22 mouse cellular contexts compared by ENCODE assay signal in genomic region chr4:118243298-118243697, GRCm38 (mm10). TPM values are rescaled to one million over a fixed set of nuclear protein-coding genes. Genes with fewer than 3 reads are reported as not detected.
DNase-seq lines count a peak whose midpoint lies in the region; ATAC-seq and TF ChIP-seq lines count a peak whose summit lies in the region.
"Had no signal": no experiment of that assay in that cellular context is flagged by ENCODE, and none has a peak within 500 bp of the region (broad histone marks: within the 10 kb centered on the region; RNA-seq: fewer than 3 reads in every experiment).

No protein-coding gene starts in this region.

- no peaks in the 10 kb centered on the region for H3K9me3 ChIP-seq in hindbrain, embryonic 11.5 days (ENCODE audit: control insufficient read depth, low read length)
- no peaks in the 10 kb centered on the region for H3K9me3 ChIP-seq in hindbrain, embryonic 16.5 days (ENCODE audit: control insufficient read depth, low read length)
- no peaks in the 10 kb centered on the region for H3K9me3 ChIP-seq in midbrain, embryonic 13.5 days
- H3K9me3 ChIP-seq in midbrain, postnatal 0 days (ENCODE audit: low read length) = no peaks in the 10 kb centered on the region
- H3K9me3 ChIP-seq in embryonic facial prominence, embryonic 15.5 days (replicated peaks) = no peaks in the 10 kb centered on the region
- no peaks in the 10 kb centered on the region for H3K9me3 ChIP-seq in hindbrain, embryonic 15.5 days
- H3K9me3 ChIP-seq: intestine, embryonic 15.5 days had no signal

- 90% methylated on average over 11 of the region's 11 CpGs for WGBS in hindbrain, embryonic 11.5 days
- WGBS in hindbrain, embryonic 16.5 days = 74% methylated on average over 11 of the region's 11 CpGs
- WGBS in midbrain, embryonic 13.5 days = 81% methylated on average over 11 of the region's 11 CpGs
- WGBS in midbrain, postnatal 0 days = 67% methylated on average over 11 of the region's 11 CpGs
- 67% methylated on average over 11 of the region's 11 CpGs for WGBS in embryonic facial prominence, embryonic 15.5 days
- WGBS in hindbrain, embryonic 15.5 days = 68% methylated on average over 11 of the region's 11 CpGs

- H3K27me3 ChIP-seq in hindbrain, embryonic 11.5 days (ENCODE audit: control insufficient read depth, insufficient read depth, low read length) = no peaks in the 10 kb centered on the region
- no peaks in the 10 kb centered on the region for H3K27me3 ChIP-seq in hindbrain, embryonic 16.5 days (replicated peaks; ENCODE audit: control insufficient read depth, insufficient read depth, low read length)
- H3K27me3 ChIP-seq in midbrain, embryonic 13.5 days = no peaks in the 10 kb centered on the region
- H3K27me3 ChIP-seq in midbrain, postnatal 0 days (ENCODE audit: insufficient read depth, low read length) = no peaks in the 10 kb centered on the region
- no peaks in the 10 kb centered on the region for H3K27me3 ChIP-seq in embryonic facial prominence, embryonic 15.5 days
- no peaks in the 10 kb centered on the region for H3K27me3 ChIP-seq in hindbrain, embryonic 15.5 days
- H3K27me3 ChIP-seq: intestine, embryonic 15.5 days had no signal

- no peak overlapping the region for H3K4me3 ChIP-seq in hindbrain, embryonic 11.5 days (ENCODE audit: low read depth, low read length)
- no peak overlapping the region for H3K4me3 ChIP-seq in hindbrain, embryonic 16.5 days (ENCODE audit: low read length)
- no peak overlapping the region for H3K4me3 ChIP-seq in midbrain, embryonic 13.5 days (replicated peaks)
- H3K4me3 ChIP-seq in midbrain, postnatal 0 days (ENCODE audit: low read depth, low read length) = no peak overlapping the region
- no peak overlapping the region for H3K4me3 ChIP-seq in embryonic facial prominence, embryonic 15.5 days (replicated peaks)
- no peak overlapping the region for H3K4me3 ChIP-seq in hindbrain, embryonic 15.5 days
- H3K4me3 ChIP-seq: heart, adult 2 months; intestine, embryonic 15.5 days; layer of hippocampus, adult 2 months; myocyte had no signal

- no peak for DNase-seq in hindbrain, embryonic 11.5 days (ENCODE audit: low spot score)
- DNase-seq in midbrain, postnatal 0 days (ENCODE audit: low spot score) = no peak
- no peak for DNase-seq in gastrocnemius, adult 18-20 months (ENCODE audit: low spot score)
- no peak for DNase-seq in layer of hippocampus, adult 9-10 months (ENCODE audit: low spot score)
- DNase-seq: adrenal gland, postnatal 25 days; cerebellum, adult 18-20 months; cerebellum, postnatal 25 days; embryo, embryonic 11 days; gastrocnemius, postnatal 14 days; heart, adult 2 months; heart, postnatal 36 days; lung, adult 18-20 months; lung, postnatal 14 days; thymus, postnatal 36 days had no signal

- H3K36me3 ChIP-seq in hindbrain, embryonic 11.5 days (ENCODE audit: control insufficient read depth, insufficient read depth, low read length) = peaks cover 7% of the 10 kb centered on the region
- H3K36me3 ChIP-seq in hindbrain, embryonic 16.5 days (ENCODE audit: control insufficient read depth, insufficient read depth, low read length) = peaks cover 16% of the 10 kb centered on the region
- peaks cover 66% of the 10 kb centered on the region for H3K36me3 ChIP-seq in midbrain, embryonic 13.5 days
- peaks cover 34% of the 10 kb centered on the region for H3K36me3 ChIP-seq in midbrain, postnatal 0 days (ENCODE audit: insufficient read depth, low read length)
- H3K36me3 ChIP-seq in embryonic facial prominence, embryonic 15.5 days = peaks cover 47% of the 10 kb centered on the region
- peaks cover 27% of the 10 kb centered on the region; the same call in 1 of the 2 replicates for H3K36me3 ChIP-seq in hindbrain, embryonic 15.5 days

- no peak overlapping the region for H3K4me2 ChIP-seq in hindbrain, embryonic 11.5 days (replicated peaks; ENCODE audit: low read depth, low read length)
- no peak overlapping the region for H3K4me2 ChIP-seq in hindbrain, embryonic 16.5 days (ENCODE audit: low read length)
- H3K4me2 ChIP-seq in midbrain, embryonic 13.5 days (replicated peaks) = no peak overlapping the region
- no peak overlapping the region for H3K4me2 ChIP-seq in midbrain, postnatal 0 days (ENCODE audit: low read depth, low read length, poor library complexity, severe bottlenecking)
- no peak overlapping the region for H3K4me2 ChIP-seq in embryonic facial prominence, embryonic 15.5 days (replicated peaks)
- no peak overlapping the region for H3K4me2 ChIP-seq in hindbrain, embryonic 15.5 days
- H3K4me2 ChIP-seq: intestine, embryonic 15.5 days; liver, embryonic 11.5 days had no signal

- TF ChIP-seq CTCF in midbrain, postnatal 0 days (IDR thresholded peaks at IDR 0.05) = no peak

- no peaks in the 10 kb centered on the region for H3K4me1 ChIP-seq in hindbrain, embryonic 11.5 days (replicated peaks; ENCODE audit: control insufficient read depth, insufficient read depth, low read length)
- H3K4me1 ChIP-seq in hindbrain, embryonic 16.5 days (ENCODE audit: control insufficient read depth, insufficient read depth, low read depth, low read length) = no peaks in the 10 kb centered on the region
- peaks cover 22% of the 10 kb centered on the region; the same call in 1 of the 2 replicates for H3K4me1 ChIP-seq in midbrain, embryonic 13.5 days (replicated peaks)
- H3K4me1 ChIP-seq in midbrain, postnatal 0 days (ENCODE audit: insufficient read depth, low read length) = no peaks in the 10 kb centered on the region
- peaks cover 33% of the 10 kb centered on the region for H3K4me1 ChIP-seq in embryonic facial prominence, embryonic 15.5 days
- H3K4me1 ChIP-seq in hindbrain, embryonic 15.5 days (replicated peaks) = peaks cover 12% of the 10 kb centered on the region

- no peak for ATAC-seq in hindbrain, embryonic 11.5 days (ENCODE audit: low FRiP score)
- no peak for ATAC-seq in hindbrain, embryonic 16.5 days
- no peak for ATAC-seq in midbrain, embryonic 13.5 days
- no peak for ATAC-seq in midbrain, postnatal 0 days (ENCODE audit: low FRiP score)
- no peak for ATAC-seq in embryonic facial prominence, embryonic 15.5 days (ENCODE audit: insufficient number of reproducible peaks, low FRiP score, low TSS enrichment, low read depth)
- ATAC-seq in hindbrain, embryonic 15.5 days (ENCODE audit: low FRiP score, low read depth) = no peak
- ATAC-seq: intestine, embryonic 15.5 days had no signal

- H3K27ac ChIP-seq in hindbrain, embryonic 11.5 days (ENCODE audit: low read depth, low read length) = 0 out of 2 replicates have a peak overlapping the region, but pooled peaks have one; percentile 36
- no peak overlapping the region for H3K27ac ChIP-seq in hindbrain, embryonic 16.5 days (ENCODE audit: low read depth, low read length)
- peak overlapping the region; percentile 60 for H3K27ac ChIP-seq in midbrain, embryonic 13.5 days
- H3K27ac ChIP-seq in midbrain, postnatal 0 days (ENCODE audit: low read depth, low read length) = no peak overlapping the region
- 0 out of 2 replicates have a peak overlapping the region, but pooled peaks have one; percentile 31 for H3K27ac ChIP-seq in embryonic facial prominence, embryonic 15.5 days (replicated peaks)
- H3K27ac ChIP-seq in hindbrain, embryonic 15.5 days (replicated peaks) = peak overlapping the region; percentile 56
- H3K27ac ChIP-seq: heart, adult 2 months; intestine, embryonic 15.5 days; layer of hippocampus, adult 2 months had no signal

- H3K9ac ChIP-seq in hindbrain, embryonic 11.5 days (ENCODE audit: low read depth, low read length) = no peak overlapping the region
- H3K9ac ChIP-seq in hindbrain, embryonic 16.5 days (ENCODE audit: low read depth, low read length) = no peak overlapping the region
- no peak overlapping the region for H3K9ac ChIP-seq in midbrain, embryonic 13.5 days (replicated peaks)
- H3K9ac ChIP-seq in midbrain, postnatal 0 days (replicated peaks; ENCODE audit: low read length, poor library complexity, severe bottlenecking) = no peak overlapping the region
- no peak overlapping the region for H3K9ac ChIP-seq in embryonic facial prominence, embryonic 15.5 days
- no peak overlapping the region for H3K9ac ChIP-seq in hindbrain, embryonic 15.5 days
- H3K9ac ChIP-seq: intestine, embryonic 15.5 days had no signal

RNA-seq across cellular contexts. Expression of gene Ptprf, which starts 47.9 kb away (rescaled TPM):
- 62.4 and 66.0 TPM in 2 replicates for polyA plus RNA-seq in hindbrain, embryonic 11.5 days (2014; fragmentation: Nextera tagmentation; extraction: Ambion mirVana)
- polyA plus RNA-seq in hindbrain, embryonic 16.5 days (2015; fragmentation: Nextera tagmentation; extraction: Ambion mirVana) = 71.7 and 88.1 TPM in 2 replicates
- polyA plus RNA-seq in midbrain, embryonic 13.5 days (2015; fragmentation: Nextera tagmentation; extraction: Ambion mirVana) = 80.3 and 91.8 TPM in 2 replicates
- 160 and 186 TPM in 2 replicates for total RNA-seq in midbrain, postnatal 0 days (2014; rRNA removed)
- 46.4 and 48.1 TPM in 2 replicates for polyA plus RNA-seq in midbrain, postnatal 0 days (2015; fragmentation: Nextera tagmentation; extraction: Ambion mirVana)
- polyA plus RNA-seq in embryonic facial prominence, embryonic 15.5 days (2015; fragmentation: Nextera tagmentation; extraction: Ambion mirVana) = 89.3 and 90.7 TPM in 2 replicates
- polyA plus RNA-seq in hindbrain, embryonic 15.5 days (2015; fragmentation: Nextera tagmentation; extraction: Ambion mirVana) = 80.0 and 86.3 TPM in 2 replicates
- total RNA-seq in gastrocnemius, adult 18-20 months (2021) = 1 to 10 TPM; 2.0 to 2.2 TPM

Comparison
In these comparisons a context has a peak if more than half of its experiments do, and no peak if none do; other contexts are left out.
1. H3K27ac ChIP-seq: peak in hindbrain, embryonic 11.5 days (single experiment), midbrain, embryonic 13.5 days (single experiment), embryonic facial prominence, embryonic 15.5 days (single experiment) and hindbrain, embryonic 15.5 days (single experiment); none in hindbrain, embryonic 16.5 days (single experiment) and midbrain, postnatal 0 days (single experiment).